Mouse (Mus musculus): ENCODE results near the gene Hoxb4.

DNA sequence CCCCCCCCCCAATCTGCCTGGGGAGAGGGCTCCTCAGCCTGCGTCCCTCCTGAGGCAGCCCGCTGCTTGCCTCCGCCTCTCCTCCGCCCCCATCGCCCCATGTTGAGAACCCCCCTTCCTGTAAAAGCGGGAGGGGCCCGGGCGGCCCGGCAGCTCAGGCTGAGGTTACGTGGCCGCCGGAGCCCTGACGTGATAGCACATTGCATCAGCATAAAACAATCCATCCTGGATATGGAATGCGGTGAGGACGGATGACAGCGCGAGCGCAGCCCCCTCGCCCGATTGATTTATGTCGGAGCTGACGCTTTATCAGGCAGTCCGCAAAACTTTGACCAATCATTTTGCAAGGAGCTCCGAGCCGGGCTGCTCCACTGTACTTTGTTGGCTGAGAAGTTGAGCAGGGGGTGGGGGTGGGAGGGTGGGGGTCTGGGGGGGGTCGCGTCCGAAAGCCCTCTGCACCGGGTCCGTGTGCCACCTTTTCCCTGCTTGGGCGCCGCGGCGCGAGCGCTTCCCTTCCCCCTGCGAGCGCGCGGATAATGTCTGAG lies 47.0 kb upstream of the Hoxb4 start, which contains the start of gene Hoxb9:
- TF ChIP-seq CTCF (IDR thresholded peaks at IDR 0.05; ENCODE audit: extremely low read depth, insufficient read depth, insufficient read length, insufficient replicate concordance) (no peak), POLR2A (IDR thresholded peaks at IDR 0.05; ENCODE audit: low read depth, low read length) (no peak)

Data from spleen, adult 2 months (tissue).